Mouse (Mus musculus): ENCODE measurements around the gene Fam171b. TPM values are rescaled to one million over a fixed set of nuclear protein-coding genes. Genes with fewer than 3 reads are reported as not detected.

The Fam171b gene
- polyA plus RNA-seq, 1 experiment from 2014 or later: 4.3 TPM

- no peaks in the 10 kb centered on the region for H3K4me1 ChIP-seq
- no peaks in the 10 kb centered on the region for H3K27me3 ChIP-seq (ENCODE audit: insufficient read depth, poor library complexity, severe bottlenecking)
- no peak overlapping the region for H3K4me3 ChIP-seq
- WGBS: 79% methylated on average over 5 of the region's 5 CpGs
- no peaks in the 10 kb centered on the region for H3K36me3 ChIP-seq
- H3K27ac ChIP-seq: no peak overlapping the region
- H3K9me3 ChIP-seq: no peaks in the 10 kb centered on the region
- no peak for DNase-seq (ENCODE audit: low spot score)
Observed at GRCm38 (mm10) chr2:83825161-83825560, 12.7 kb downstream of the Fam171b start.

- Histone ChIP-seq H3K4me3 (no peak overlapping the region), H3K36me3 (no peaks in the 10 kb centered on the region), H3K9me3 (no peaks in the 10 kb centered on the region), H3K27ac (no peak overlapping the region), H3K4me1 (no peaks in the 10 kb centered on the region), H3K27me3 (ENCODE audit: insufficient read depth, poor library complexity, severe bottlenecking) (no peaks in the 10 kb centered on the region)
- DNase-seq (ENCODE audit: low spot score): no peak
- WGBS: 75% methylated on average over 3 of the region's 3 CpGs
Observed at GRCm38 (mm10) chr2:83828895-83829539, 16.6 kb downstream of the Fam171b start.

DNA sequence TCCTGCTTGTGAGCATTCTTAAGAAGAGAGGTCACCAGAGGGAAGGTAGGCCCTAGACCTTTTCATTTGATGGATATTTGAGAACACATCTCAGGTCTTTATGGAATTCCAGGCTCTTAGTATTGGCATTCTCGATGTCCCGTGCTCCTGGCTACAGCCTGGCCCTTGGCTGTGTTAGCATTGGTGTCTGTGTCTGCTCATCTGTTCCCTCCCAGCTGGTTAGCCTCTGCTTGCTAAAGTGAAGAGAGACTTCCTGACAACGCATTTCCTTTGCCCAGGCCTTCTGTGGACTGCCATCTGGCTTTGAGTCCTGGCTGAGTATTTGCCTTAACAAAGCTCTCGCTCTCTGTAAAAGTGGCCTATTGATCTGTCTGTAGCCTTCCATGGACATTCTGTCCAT lies 20.5 kb downstream of the Fam171b start:
- no peaks in the 10 kb centered on the region for H3K9me3 ChIP-seq
- H3K27me3 ChIP-seq (ENCODE audit: insufficient read depth, poor library complexity, severe bottlenecking): no peaks in the 10 kb centered on the region
- no peak for DNase-seq (ENCODE audit: low spot score)
- no peak overlapping the region for H3K4me3 ChIP-seq
- H3K36me3 ChIP-seq: no peaks in the 10 kb centered on the region
- H3K4me1 ChIP-seq: no peaks in the 10 kb centered on the region
- 73% methylated on average over 4 of the region's 4 CpGs for WGBS
- H3K27ac ChIP-seq: no peak overlapping the region

DNA sequence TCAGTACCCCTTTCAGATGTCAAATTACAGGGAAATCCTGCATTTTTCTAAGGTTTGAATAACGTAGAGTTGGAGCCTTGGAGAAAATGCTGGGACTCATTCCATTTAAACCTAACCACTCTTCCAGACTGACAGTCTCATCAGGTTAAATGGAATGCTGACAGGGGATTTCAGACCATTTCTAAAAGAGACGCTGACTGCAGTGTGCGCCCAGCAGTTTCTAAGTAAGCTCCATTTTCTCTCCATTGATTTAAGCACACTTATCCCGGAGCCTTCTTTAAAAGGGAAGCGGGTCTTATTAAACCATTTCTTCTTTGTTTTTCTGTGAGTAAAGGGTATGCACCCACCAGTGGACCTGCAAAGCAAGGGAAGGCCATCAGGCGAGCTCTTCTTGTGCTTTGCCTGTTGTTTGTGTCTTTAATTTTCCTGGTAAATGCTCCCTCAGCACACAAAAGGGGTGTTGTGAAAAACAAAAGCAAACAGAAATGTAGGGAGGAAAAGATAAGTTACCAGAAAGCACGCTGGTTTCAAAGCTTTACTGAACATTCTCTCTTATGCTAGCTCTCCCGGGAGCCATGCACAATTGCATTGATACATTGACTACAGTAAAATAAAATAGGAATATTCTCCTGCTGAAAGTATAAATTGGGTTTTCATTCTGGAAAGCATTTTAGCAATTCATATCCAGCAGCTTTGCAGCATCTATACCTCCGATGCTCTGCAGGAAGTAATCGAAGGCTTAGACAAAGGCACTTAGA lies 23.1 kb downstream of the Fam171b start:
- 76% methylated on average over 10 of the region's 10 CpGs for WGBS
- DNase-seq (ENCODE audit: low spot score): no peak
- H3K36me3 ChIP-seq: no peaks in the 10 kb centered on the region
- no peak overlapping the region for H3K27ac ChIP-seq
- H3K4me1 ChIP-seq: no peaks in the 10 kb centered on the region
- H3K4me3 ChIP-seq: no peak overlapping the region
- H3K9me3 ChIP-seq: no peaks in the 10 kb centered on the region
- no peaks in the 10 kb centered on the region for H3K27me3 ChIP-seq (ENCODE audit: insufficient read depth, poor library complexity, severe bottlenecking)

DNA sequence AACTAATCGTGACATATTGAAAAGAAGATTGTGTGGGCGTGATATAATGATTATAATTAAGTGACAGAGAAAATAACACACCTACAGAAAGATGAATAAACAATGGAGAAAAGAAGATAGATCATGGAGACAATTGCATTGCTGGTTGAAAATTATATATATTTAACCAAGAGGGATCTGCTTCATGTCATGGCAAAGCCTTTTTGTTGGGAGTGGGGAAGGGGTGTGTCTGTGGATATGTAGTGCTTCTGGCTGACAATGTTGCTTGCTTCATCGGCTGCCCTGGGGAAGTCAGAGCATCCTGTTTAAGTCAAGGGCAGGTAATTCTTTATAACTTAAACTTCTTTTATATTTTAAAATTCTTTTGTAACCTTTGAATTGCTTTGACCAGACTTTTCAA lies 36.1 kb downstream of the Fam171b start:
- no peaks in the 10 kb centered on the region for H3K9me3 ChIP-seq
- no peak overlapping the region for H3K27ac ChIP-seq
- no peaks in the 10 kb centered on the region for H3K4me1 ChIP-seq
- no peaks in the 10 kb centered on the region for H3K27me3 ChIP-seq (ENCODE audit: insufficient read depth, poor library complexity, severe bottlenecking)
- no peaks in the 10 kb centered on the region for H3K36me3 ChIP-seq
- no peak overlapping the region for H3K4me3 ChIP-seq
- no peak for DNase-seq (ENCODE audit: low spot score)
- 86% methylated on average over 3 of the region's 3 CpGs for WGBS

GRCm38 (mm10) chr2:83853423-83853822 lies 41.0 kb downstream of the Fam171b start:
- H3K9me3 ChIP-seq: no peaks in the 10 kb centered on the region
- H3K27ac ChIP-seq: no peak overlapping the region
- DNase-seq (ENCODE audit: low spot score): no peak
- WGBS: 74% methylated on average over 10 of the region's 10 CpGs
- H3K36me3 ChIP-seq: no peaks in the 10 kb centered on the region
- H3K4me1 ChIP-seq: no peaks in the 10 kb centered on the region
- no peak overlapping the region for H3K4me3 ChIP-seq
- H3K27me3 ChIP-seq (ENCODE audit: insufficient read depth, poor library complexity, severe bottlenecking): no peaks in the 10 kb centered on the region

GRCm38 (mm10) chr2:83856236-83856635 lies 43.8 kb downstream of the Fam171b start:
- H3K4me3 ChIP-seq: no peak overlapping the region
- DNase-seq (ENCODE audit: low spot score): no peak
- H3K27ac ChIP-seq: no peak overlapping the region
- no peaks in the 10 kb centered on the region for H3K27me3 ChIP-seq (ENCODE audit: insufficient read depth, poor library complexity, severe bottlenecking)
- peaks cover 3% of the 10 kb centered on the region; the same call in 1 of the 2 replicates for H3K4me1 ChIP-seq
- H3K36me3 ChIP-seq: no peaks in the 10 kb centered on the region
- 54% methylated on average over 4 of the region's 4 CpGs for WGBS
- H3K9me3 ChIP-seq: no peaks in the 10 kb centered on the region

GRCm38 (mm10) chr2:83883850-83884420 lies 71.5 kb downstream of the Fam171b start:
- H3K27ac ChIP-seq: no peak overlapping the region
- no peaks in the 10 kb centered on the region for H3K27me3 ChIP-seq (ENCODE audit: insufficient read depth, poor library complexity, severe bottlenecking)
- DNase-seq (ENCODE audit: low spot score): no peak
- no peak overlapping the region for H3K4me3 ChIP-seq
- H3K36me3 ChIP-seq: no peaks in the 10 kb centered on the region
- WGBS: 75% methylated on average over 6 of the region's 6 CpGs
- H3K9me3 ChIP-seq: no peaks in the 10 kb centered on the region
- no peaks in the 10 kb centered on the region for H3K4me1 ChIP-seq

- 83% methylated on average over 2 of the region's 2 CpGs for WGBS
- no peaks in the 10 kb centered on the region for H3K36me3 ChIP-seq
- no peaks in the 10 kb centered on the region for H3K9me3 ChIP-seq
- no peaks in the 10 kb centered on the region for H3K27me3 ChIP-seq (ENCODE audit: insufficient read depth, poor library complexity, severe bottlenecking)
- H3K27ac ChIP-seq: no peak overlapping the region
- no peak for DNase-seq (ENCODE audit: low spot score)
- H3K4me3 ChIP-seq: no peak overlapping the region
- no peaks in the 10 kb centered on the region for H3K4me1 ChIP-seq
Observed at GRCm38 (mm10) chr2:83893701-83894100, 81.3 kb downstream of the Fam171b start.

- H3K4me3 ChIP-seq: no peak overlapping the region
- DNase-seq (ENCODE audit: low spot score): no peak
- H3K27ac ChIP-seq: no peak overlapping the region
- WGBS: 71% methylated on average over 2 of the region's 2 CpGs
- no peaks in the 10 kb centered on the region for H3K27me3 ChIP-seq (ENCODE audit: insufficient read depth, poor library complexity, severe bottlenecking)
- no peaks in the 10 kb centered on the region for H3K4me1 ChIP-seq
- no peaks in the 10 kb centered on the region for H3K36me3 ChIP-seq
- H3K9me3 ChIP-seq: no peaks in the 10 kb centered on the region
Observed at GRCm38 (mm10) chr2:83901896-83902540, 89.6 kb downstream of the Fam171b start.

DNA sequence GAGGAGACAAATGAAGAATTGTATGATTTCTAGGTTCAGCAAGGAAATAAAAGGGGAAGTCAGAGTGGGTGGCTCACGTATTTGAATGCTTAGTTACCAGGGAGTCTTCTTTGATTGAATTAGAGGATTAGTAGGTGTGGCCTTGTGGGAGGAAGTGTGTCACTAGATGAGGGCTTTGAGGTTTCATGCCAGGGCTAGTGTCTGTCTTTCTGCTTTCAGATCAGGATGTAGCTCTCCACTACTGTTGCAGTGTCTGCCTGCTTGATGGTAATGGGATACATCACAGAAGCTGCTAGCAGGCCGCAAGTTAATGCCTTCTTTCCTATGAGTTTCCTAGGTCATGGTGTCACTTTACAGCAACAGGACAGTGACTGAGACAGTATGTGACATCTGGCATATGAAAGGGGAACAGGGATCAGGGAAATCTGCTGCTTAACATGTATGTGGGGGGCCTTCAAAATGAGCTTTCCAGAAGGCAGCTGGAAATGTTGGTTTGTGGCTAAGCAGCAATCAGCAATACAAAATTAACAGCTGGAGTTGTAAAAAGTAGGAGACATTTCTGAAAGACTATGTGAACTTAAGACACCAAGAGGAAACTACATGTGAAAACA lies 117.1 kb downstream of the Fam171b start:
- H3K27ac ChIP-seq: no peak overlapping the region
- no peaks in the 10 kb centered on the region for H3K9me3 ChIP-seq
- no peaks in the 10 kb centered on the region for H3K27me3 ChIP-seq (ENCODE audit: insufficient read depth, poor library complexity, severe bottlenecking)
- H3K36me3 ChIP-seq: no peaks in the 10 kb centered on the region
- no peaks in the 10 kb centered on the region for H3K4me1 ChIP-seq
- WGBS: 67% methylated on average over 2 of the region's 2 CpGs
- no peak for DNase-seq (ENCODE audit: low spot score)
- H3K4me3 ChIP-seq: no peak overlapping the region
